Mouse (Mus musculus) ZHBTc4 (cell line): ENCODE measurements at regions not wholly inside any gene's neighbourhood (a gene's known extent, or its start where the extent isn't known, plus 50 kb on each side); places are given as distances from the start of the nearest gene placed in this dataset.

Source experiments
- DNase-seq: peaks from one replicate; pipeline ENCODE4 v3.0.0-alpha.2; 2011; ENCODE audit warnings: low read depth, low spot score

DNA sequence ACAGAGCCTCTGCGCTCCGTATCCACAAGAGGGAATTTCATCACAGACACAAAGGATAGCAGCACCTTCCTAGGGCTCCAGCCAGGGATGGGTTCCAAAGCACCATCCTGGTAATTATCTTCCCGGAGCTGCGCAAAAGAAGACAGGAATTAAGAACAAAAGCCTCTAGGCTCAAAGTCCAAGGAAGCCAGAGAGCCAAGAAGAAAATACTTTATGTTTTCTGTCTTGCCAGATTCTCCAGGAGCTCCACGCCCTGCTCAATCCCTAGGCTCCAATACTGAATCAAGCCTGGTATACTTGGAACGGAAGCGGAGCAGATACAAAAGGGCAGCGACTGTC lies 54.4 kb downstream of the Irf2bpl start:
- DNase-seq = no peak

DNA sequence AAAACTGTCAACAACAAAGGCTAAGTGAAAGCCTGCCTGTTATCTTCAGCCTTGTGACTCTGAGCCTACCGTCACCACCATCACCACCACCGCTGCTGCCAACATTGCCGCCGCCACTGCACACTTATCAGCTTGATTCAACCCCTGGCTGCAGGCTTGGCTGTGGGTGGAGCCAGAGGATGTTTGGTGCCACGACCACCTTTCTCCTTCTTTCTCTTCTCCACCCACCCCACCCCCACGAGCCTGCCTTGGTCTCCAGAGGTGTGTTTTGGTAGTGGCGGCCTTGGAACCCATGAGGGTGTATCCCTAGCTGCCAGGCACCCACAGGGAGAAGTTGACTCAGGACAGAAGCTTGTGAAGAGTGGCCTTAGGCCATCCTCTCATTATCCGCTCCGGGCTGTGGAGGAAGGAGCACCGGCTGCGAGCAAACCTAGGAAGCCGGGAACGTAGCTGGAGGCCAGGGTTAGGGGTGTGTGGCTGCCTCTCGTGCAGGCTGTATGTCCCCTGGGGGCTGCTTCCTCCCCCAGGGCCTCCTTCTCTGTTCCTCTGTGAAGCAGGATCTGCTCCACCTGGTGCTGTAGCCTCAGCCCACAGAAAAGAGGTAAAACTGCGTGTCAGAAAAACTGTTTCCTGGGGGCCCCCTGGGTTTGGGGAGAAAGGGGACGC lies 54.9 kb downstream of the Irf2bpl start:
- DNase-seq = peak; percentile 62

DNA sequence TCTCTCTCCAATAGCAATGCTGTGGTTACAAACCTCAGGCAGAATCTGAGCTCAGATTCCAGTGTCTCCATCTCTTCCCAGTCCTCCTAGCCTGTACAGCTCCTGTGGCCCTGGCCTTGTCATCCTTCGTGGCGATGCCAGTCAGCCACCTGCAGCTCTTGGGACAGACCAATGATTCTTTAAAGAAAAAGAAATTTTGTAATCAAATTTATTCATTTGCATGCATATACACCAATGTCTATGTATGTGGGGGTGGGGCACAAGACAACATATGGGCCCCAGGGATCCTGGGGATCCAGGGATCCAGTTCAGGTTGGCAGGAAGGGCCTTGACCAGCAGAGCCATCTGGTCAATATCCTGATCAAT lies 57.4 kb downstream of the Irf2bpl start:
- no peak for DNase-seq

DNA sequence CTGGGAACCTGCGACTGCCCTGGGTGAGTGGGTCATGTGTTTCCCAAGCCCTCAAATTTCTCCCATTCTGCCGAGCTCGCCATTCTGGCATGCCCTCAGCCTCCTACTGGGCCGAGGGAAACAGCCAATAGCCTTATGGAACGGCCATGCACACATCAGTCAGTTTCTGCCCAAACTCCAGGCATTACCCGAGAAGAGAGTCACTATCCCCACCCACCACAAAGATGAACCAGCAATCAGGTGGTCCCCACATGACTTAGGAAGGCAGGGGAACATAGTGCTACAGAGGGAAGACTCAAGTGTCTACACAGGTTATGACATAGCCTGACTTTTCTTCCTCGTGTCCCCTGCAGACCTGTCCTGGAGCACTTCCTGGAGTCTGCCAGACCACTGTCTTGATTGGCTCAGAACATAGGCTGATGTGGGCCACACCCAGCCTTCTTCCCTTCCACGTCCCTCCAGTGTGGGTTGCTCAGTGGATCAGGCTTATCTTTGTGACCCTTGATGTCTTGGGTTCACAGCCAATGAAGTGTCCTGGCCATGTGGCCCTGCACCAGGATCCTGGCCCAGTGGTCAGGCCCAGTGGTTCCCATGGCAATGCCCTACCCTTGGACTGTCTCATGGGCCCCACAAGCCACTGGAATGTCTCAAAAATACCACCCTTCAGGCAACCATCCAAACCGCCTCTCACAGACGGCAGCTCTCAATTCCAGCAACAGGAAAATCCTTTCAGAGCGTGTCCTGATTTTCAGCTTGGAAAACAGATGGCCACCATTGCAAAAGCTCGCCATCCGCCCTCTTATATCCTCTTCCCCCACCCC lies 58.0 kb downstream of the Irf2bpl start:
- DNase-seq = peak; percentile 59

DNA sequence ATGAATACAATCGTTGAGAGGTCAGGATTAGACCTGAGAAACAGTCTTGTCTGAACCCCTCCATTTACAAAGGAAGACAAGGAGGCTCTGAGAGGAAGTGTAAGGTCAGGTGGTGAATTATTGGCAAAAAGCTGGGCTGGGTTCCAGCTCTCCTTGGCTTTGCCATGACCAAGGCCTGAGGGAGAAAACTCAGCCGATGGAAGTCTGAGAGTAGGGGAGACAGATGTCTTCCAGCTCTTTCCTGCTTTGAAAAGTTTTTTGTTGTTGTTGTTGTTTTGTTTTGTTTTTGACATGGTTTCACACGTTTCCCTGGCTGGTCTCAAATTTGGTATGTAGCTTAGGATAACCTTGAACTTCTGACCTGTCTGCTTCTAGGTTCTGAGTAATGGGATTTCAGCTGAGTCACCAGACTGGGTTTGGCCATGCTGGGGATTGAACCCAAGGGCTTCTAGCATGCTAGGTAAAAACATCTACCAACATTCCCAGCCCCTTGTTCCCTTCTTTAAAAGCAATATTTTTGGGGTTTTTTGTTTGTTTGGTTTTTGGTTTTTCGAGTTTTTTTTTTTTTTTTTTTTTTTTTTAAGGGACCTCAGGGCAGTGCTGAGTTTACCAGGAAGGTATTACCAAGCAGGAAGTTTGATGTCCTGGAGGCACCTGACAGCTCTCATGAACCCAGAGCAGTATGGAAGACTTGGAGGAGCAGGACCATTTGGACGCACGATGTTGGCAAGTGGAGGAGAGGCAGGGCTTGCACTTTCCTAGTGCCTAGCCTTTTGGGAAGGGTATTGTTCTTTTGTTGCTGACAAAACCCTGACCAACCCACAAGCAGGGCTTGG lies 58.8 kb downstream of the Irf2bpl start:
- DNase-seq = no peak

DNA sequence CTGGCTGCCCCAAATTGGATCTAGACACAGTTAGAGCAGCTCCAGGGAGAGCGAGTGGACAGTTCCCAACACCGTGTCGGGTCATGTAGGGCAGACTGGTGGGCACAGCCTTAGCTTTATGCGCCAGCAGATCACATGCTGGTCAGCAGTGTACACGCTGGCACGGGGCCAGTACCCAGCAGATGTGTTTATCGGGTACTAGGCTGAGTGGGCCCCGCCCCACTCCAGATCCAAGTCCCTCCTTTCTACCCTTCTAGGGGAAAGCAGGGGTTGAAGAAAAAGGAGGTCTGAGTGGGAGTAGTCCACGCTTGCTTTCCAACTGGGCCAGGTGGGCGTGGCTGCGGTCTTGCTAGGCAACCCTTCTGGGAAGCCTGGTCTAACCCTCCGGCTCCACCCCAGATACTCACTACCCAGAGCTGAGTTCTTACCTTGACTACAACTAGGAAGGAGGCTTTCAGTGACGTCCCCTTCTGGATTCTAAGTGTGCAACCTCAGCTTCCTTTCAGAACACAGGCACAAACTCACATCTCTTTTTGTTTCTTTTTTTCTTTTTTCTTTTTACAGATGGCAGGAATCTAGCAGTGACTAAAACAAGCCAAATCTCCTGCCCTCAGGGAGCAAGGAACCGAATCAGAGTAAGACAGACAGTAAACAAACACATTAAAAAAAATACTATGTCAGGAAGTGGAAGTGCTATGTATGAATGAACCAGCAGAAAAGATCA lies 59.6 kb downstream of the Irf2bpl start:
- DNase-seq = peak; percentile 92

DNA sequence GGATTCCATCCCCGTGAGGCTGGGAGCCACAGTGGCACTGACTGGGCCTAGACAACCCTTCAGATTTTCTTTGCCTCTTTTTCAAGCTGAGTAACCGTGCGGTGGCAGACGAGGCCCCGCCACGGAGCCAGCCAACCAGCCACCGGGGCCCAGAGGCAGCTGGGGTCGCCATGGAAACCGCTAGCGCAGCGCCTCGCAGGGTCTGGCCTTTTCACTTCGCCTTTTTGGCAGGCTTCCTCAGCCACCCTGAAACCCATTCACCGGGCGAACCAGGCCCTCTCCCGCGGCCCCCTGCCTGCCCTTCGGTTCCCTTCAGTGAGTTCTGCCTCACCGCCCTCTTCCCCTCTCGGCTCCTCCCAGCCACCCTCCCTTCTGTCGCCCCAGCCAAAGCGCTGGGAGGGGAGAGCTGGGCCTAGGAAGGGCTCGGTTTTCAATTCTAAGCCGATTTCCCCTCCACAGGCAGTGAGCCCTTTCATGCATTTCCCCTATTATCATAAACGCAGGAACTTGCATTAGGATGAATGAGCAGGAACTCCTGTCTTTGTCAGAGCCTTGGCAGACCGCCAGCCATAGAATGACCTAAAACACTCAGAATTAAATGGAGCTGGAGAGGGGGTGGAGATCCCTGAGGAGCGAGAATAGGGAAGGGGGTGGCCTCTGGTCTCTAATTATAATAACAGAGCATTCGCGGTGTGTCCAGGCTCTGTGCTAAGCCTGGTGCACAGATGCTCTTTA lies 60.6 kb downstream of the Irf2bpl start:
- DNase-seq = peak; percentile 97

DNA sequence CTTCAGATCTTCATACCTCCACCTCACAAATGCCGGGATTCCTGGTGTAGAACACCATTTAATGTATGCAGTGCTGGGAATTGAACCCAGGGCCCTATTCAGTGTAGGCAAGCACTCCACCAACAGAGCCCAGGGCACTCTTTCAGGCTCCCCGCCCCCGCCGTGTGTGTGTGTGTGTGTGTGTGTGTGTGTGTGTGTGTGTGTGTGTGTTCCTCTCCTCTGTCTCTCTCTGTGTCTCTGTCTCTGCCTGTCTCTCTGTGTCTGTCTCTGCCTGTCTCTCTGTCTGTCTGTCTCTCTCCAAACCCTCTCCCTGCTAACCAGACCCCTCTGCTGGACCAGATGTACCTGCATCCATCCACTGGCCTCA lies 61.1 kb downstream of the Irf2bpl start:
- DNase-seq = no peak

DNA sequence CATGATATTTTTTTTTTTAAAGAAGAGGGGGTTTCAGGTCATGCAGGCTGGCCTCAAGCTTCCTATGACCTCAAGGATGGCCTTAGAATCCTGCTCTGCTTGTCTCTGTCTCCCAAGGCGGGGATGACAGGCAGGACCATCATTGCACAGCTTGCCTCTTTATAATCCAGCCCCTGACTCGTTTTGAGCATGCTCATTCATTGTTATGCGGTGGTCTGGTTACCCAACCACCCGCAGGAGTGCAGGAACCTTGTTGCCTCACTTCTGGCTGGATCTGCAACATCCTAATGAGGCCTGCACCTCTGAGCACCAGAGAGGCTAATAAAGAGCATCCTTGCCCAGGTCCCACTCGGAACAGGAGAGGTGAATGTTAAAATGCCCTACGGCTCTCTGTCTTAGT lies 63.4 kb downstream of the Irf2bpl start:
- no peak for DNase-seq

DNA sequence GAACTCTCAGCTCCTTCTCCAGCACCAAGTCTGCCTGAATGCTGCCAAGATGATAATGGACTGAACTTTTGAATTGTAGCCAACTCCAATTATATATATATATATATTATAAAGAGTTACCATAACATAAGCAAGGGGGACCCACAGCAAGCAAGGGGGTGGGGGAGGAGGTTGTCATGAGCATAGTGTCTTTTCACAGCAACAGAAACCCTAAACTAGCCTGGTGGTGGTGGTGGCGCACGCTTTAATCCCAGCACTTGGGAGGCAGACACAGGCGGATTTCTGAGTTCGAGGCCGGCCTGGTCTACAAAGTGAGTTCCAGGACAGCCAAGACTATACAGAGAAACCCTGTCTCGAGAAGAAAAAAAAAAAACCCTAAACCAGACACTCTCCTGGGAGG lies 65.0 kb downstream of the Irf2bpl start:
- no peak for DNase-seq

DNA sequence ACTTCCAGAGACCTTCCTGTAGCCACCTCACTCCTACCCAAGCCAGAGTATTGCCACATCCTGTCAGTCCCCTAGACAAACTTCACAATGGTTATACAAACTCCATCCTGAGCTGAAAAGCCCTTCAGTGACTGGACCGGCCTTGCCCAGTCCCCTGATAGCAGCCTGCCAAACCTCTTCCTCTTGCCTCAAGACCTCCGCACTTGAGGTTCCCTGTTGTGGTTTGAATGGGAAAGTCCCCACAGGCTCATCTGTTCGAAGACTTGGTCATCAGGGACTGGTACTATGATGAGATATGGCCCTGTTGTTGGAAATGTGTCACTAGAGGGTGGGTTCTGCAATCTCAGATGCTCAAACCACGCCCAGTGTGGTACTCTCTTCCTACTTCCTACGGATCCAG lies 65.4 kb downstream of the Irf2bpl start:
- no peak for DNase-seq

DNA sequence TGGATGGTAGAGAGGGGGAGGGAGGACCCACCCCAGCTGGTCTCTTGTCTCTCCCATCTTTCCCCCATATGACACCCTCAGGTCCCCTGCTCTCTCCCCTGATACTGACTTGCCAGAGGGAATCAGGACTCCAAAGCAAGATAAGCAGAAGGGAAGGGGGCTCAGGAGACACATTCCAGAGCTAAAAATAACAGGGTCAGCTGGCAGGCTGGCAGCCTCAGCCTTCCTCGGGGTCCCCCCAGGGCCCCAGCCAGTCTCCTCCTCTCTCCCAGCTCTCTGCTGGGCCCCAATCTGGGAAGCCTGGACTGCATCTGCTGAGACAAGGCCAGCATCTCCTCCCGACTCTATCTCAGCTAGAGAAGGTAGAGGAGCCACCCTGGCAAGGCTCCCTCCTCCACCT lies 66.4 kb downstream of the Irf2bpl start:
- no peak for DNase-seq

DNA sequence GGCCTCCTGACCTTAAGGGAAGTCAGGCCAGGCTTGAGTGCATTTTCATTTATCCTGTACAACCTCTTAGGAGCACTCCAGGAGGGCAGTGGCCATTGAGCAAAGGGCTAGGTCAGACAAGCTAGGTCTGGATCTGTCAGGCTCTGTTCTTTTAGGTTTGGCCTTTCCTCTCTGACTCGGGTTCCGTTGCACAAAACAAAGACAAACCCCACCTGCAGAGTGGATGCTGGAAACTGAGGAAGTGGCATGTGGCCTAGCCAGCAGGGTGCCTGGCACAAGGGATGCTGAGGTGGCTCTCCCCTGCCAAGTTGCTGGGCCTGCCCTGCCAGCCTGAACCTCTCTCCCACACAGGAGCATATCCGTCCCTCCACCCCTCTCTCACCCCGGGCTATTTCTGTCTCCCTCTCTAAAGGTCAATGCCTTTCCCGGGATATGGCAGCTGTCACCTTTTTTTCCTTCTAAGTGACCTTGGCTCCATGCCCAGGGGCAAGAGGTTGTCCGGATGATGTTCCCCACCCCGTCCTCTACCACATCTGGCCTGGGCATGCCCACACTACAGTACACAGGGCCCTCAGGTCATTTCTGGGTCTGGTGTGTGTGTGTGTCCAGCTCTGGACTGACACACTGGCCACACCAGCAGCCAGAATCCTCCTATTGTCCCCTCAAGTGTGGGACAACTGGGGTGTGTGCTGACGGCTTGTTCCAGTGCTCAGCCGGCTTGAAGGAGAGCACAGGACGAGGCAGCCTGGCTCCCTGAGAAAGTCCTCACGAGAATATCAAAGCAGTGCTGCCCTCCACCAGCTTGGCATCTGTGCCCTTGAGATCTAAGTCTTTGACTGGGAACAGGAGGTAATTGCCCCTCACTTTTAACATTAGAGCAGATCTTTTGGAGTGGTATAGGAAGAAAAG lies 67.6 kb downstream of the Irf2bpl start:
- peak; percentile 86 for DNase-seq

DNA sequence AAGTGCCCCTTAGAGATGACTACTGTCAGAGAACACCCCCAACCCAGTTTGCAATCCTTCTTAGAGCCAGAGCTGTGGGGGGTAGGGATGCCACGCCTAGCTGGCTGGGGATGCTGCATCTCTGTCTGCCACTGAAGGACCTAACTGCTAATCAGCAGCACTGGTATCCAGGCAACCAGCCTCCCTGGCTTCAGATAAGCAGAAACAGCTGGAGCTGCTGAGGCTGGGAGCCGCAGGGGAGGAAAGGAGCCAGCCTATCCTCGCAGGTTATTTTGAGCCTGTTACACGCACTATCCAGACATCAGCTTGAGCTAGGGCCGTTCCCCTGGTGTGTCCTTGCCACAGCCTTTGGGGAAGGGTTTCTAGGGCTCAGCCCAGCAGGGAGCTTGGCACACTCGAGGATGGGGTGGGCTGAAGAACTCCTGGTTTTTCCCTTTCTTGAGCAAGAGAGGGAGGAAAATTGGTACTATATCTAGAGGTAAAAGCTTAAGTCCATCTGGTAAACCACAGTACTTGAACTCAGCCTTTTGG lies 68.4 kb downstream of the Irf2bpl start:
- DNase-seq = peak; percentile 80

DNA sequence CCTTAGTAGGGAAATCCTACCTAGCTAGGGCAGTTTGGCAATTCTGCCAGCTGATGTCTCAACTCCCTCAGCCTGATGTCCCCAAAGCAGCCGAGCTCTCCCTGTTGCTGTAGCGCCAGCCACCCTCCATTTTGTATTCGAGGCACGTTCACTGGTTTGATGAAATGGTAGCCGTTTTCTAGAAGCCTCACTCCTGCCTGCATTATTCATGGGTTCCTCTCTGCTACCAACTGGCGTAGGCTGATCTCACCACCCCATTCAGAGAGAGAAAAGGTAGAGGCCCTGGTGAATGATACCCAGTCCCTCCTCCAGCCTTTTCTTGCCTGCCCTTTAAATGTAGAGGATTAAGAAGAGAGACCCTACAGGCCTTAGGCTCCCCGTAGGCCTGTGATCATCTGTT lies 69.9 kb downstream of the Irf2bpl start:
- no peak for DNase-seq
